Comparison of ENCODE assay signal across 21 mouse cellular contexts in the genomic region with DNA sequence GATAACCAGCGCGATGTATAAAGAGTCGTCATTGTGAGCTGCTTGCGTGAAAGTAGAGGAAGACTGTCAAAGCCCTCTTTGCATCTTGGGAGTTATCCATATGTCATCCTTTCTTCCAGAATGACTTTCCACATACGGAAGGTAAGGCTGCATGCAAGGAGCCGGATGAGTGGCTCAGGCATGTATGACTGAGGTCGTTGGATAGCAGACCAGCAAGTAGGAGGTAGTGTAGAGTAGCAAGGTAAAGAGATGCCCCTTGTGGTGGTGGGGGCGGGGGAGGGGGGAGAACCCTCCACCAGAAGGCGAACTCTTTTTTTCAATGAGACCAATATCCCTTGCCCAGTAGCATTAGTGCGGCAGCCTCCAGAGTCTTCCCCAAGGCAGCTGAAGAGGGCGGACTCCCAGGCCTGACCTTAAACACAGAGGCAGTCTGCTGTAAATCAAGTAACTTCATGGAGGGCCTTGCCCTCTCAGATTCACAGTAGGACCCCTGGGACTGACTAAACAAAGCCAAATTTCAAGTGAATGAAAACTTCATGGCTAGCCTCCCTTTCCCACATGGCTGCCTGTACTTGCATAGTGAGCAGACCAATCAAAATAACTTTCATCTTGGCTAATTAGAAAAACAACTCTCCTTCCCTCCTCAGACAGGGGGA. TPM values are rescaled to one million over a fixed set of nuclear protein-coding genes. Genes with fewer than 3 reads are reported as not detected.
A peak's percentile ranks its signal among the peaks of the same experiment; 100 is the strongest.
DNase-seq lines count a peak whose midpoint lies in the region; ATAC-seq lines count a peak whose summit lies in the region.
"Had no signal": no experiment of that assay in that cellular context is flagged by ENCODE, and none has a peak within 500 bp of the region (broad histone marks: within the 10 kb centered on the region; RNA-seq: fewer than 3 reads in every experiment).

No protein-coding gene starts in this region.

- H3K4me3 ChIP-seq in kidney, embryonic 16.5 days (ENCODE audit: low read length): no peak overlapping the region
- H3K4me3 ChIP-seq in embryonic facial prominence, embryonic 14.5 days (ENCODE audit: low read depth, low read length): no peak overlapping the region
- no peak overlapping the region for H3K4me3 ChIP-seq in neural tube, embryonic 11.5 days (ENCODE audit: low read depth, low read length)
- H3K4me3 ChIP-seq: embryonic facial prominence, embryonic 12.5 days; midbrain, embryonic 15.5 days had no signal

- peaks cover 9% of the 10 kb centered on the region; the same call in 1 of the 2 replicates for H3K4me1 ChIP-seq in kidney, embryonic 16.5 days (ENCODE audit: insufficient read depth, low read length)
- H3K4me1 ChIP-seq in embryonic facial prominence, embryonic 14.5 days (ENCODE audit: control insufficient read depth, insufficient read depth, low read length): no peaks in the 10 kb centered on the region
- peaks cover 13% of the 10 kb centered on the region for H3K4me1 ChIP-seq in neural tube, embryonic 11.5 days (ENCODE audit: control insufficient read depth, insufficient read depth, low read length)
- H3K4me1 ChIP-seq: midbrain, embryonic 15.5 days had no signal

- no peak for DNase-seq in kidney, adult 11 months
- peak; percentile 60 for DNase-seq in embryo, embryonic 10 days (ENCODE audit: low spot score)
- peak; percentile 49 for DNase-seq in embryonic facial prominence, embryonic 14.5 days (ENCODE audit: low spot score)
- peak; percentile 33 for DNase-seq in neural tube, embryonic 11.5 days (ENCODE audit: low spot score)
- DNase-seq in ovary, postnatal 10 days (ENCODE audit: low spot score): no peak
- no peak for DNase-seq in cerebellum, adult 18-20 months
- DNase-seq: adrenal gland, postnatal 10 days; cerebellum, postnatal 14 days; gastrocnemius, postnatal 14 days; heart, adult 18-20 months; heart, postnatal 4 days; liver, postnatal 0 days; lung, postnatal 14 days; thymus, postnatal 4 days had no signal

- ATAC-seq in kidney, embryonic 16.5 days (ENCODE audit: low FRiP score, low TSS enrichment): peak; percentile 82
- ATAC-seq in embryonic facial prominence, embryonic 14.5 days (ENCODE audit: low read depth): no peak; the same call in 1 of the 2 replicates
- peak; percentile 76 for ATAC-seq in neural tube, embryonic 11.5 days (ENCODE audit: insufficient read depth, low FRiP score, low TSS enrichment)
- no peak for ATAC-seq in monocyte, adult 5-6 weeks (replicated peaks; ENCODE audit: insufficient number of reproducible peaks, low FRiP score, low TSS enrichment, poor library complexity, severe bottlenecking)
- ATAC-seq: activated CD4-positive, CD25-positive, alpha-beta regulatory T cell, adult 4 months; forebrain, embryonic 14.5 days; liver, postnatal 0 days; midbrain, embryonic 15.5 days had no signal

- H3K27me3 ChIP-seq in kidney, embryonic 16.5 days (ENCODE audit: insufficient read depth, low read length): no peaks in the 10 kb centered on the region
- H3K27me3 ChIP-seq in embryonic facial prominence, embryonic 14.5 days (replicated peaks; ENCODE audit: control insufficient read depth, insufficient read depth, low read length): no peaks in the 10 kb centered on the region
- H3K27me3 ChIP-seq in neural tube, embryonic 11.5 days (ENCODE audit: control insufficient read depth, insufficient read depth, low read length): no peaks in the 10 kb centered on the region
- H3K27me3 ChIP-seq: embryonic facial prominence, embryonic 12.5 days; midbrain, embryonic 15.5 days had no signal

- H3K4me2 ChIP-seq in kidney, embryonic 16.5 days (replicated peaks; ENCODE audit: low read depth, low read length): no peak overlapping the region
- no peak overlapping the region for H3K4me2 ChIP-seq in embryonic facial prominence, embryonic 14.5 days (ENCODE audit: low read depth, low read length)
- H3K4me2 ChIP-seq in neural tube, embryonic 11.5 days (ENCODE audit: low read depth): no peak overlapping the region
- H3K4me2 ChIP-seq: embryonic facial prominence, embryonic 12.5 days; midbrain, embryonic 15.5 days had no signal

- no peak overlapping the region for H3K27ac ChIP-seq in kidney, embryonic 16.5 days (ENCODE audit: low read length)
- no peak overlapping the region for H3K27ac ChIP-seq in embryonic facial prominence, embryonic 14.5 days (replicated peaks; ENCODE audit: low read depth, low read length)
- no peak overlapping the region for H3K27ac ChIP-seq in neural tube, embryonic 11.5 days (ENCODE audit: low read depth, low read length)
- H3K27ac ChIP-seq: embryonic facial prominence, embryonic 12.5 days; midbrain, embryonic 15.5 days had no signal

- 54% methylated on average over 11 of the region's 11 CpGs for WGBS in kidney, embryonic 16.5 days
- 67% methylated on average over 11 of the region's 11 CpGs for WGBS in embryonic facial prominence, embryonic 14.5 days
- WGBS in neural tube, embryonic 11.5 days: 48% methylated on average over 10 of the region's 11 CpGs

- H3K9me3 ChIP-seq in kidney, embryonic 16.5 days (ENCODE audit: low read length): no peaks in the 10 kb centered on the region
- H3K9me3 ChIP-seq in embryonic facial prominence, embryonic 14.5 days (ENCODE audit: control insufficient read depth, low read length): no peaks in the 10 kb centered on the region
- no peaks in the 10 kb centered on the region for H3K9me3 ChIP-seq in neural tube, embryonic 11.5 days (ENCODE audit: control insufficient read depth, low read length)
- H3K9me3 ChIP-seq: embryonic facial prominence, embryonic 12.5 days; G1E; midbrain, embryonic 15.5 days had no signal

- no peaks in the 10 kb centered on the region for H3K36me3 ChIP-seq in kidney, embryonic 16.5 days (ENCODE audit: insufficient read depth, low read length)
- no peaks in the 10 kb centered on the region for H3K36me3 ChIP-seq in embryonic facial prominence, embryonic 14.5 days (ENCODE audit: control insufficient read depth, insufficient read depth, low read length)
- H3K36me3 ChIP-seq in neural tube, embryonic 11.5 days (ENCODE audit: control insufficient read depth, insufficient read depth, low read length): no peaks in the 10 kb centered on the region
- H3K36me3 ChIP-seq: embryonic facial prominence, embryonic 12.5 days; G1E; midbrain, embryonic 15.5 days had no signal

- no peak overlapping the region for H3K9ac ChIP-seq in kidney, embryonic 16.5 days (replicated peaks; ENCODE audit: low read length)
- no peak overlapping the region for H3K9ac ChIP-seq in embryonic facial prominence, embryonic 14.5 days (ENCODE audit: low read depth, low read length)
- no peak overlapping the region for H3K9ac ChIP-seq in neural tube, embryonic 11.5 days (ENCODE audit: low read length)
- H3K9ac ChIP-seq: embryonic facial prominence, embryonic 12.5 days; liver, postnatal 0 days; midbrain, embryonic 15.5 days had no signal

RNA-seq across cellular contexts. Expression of a gene that starts 22.7 kb away (rescaled TPM):
- polyA plus RNA-seq in kidney, embryonic 16.5 days (2015; fragmentation: Nextera tagmentation; extraction: Ambion mirVana): 29.0 and 35.6 TPM in 2 replicates
- 22.3 and 28.0 TPM in 2 replicates for polyA plus RNA-seq in embryonic facial prominence, embryonic 14.5 days (2014; fragmentation: Nextera tagmentation; extraction: Ambion mirVana)
- 4.8 and 5.9 TPM in 2 replicates for polyA plus RNA-seq in neural tube, embryonic 11.5 days (2014; fragmentation: Nextera tagmentation; extraction: Ambion mirVana)
- total RNA-seq in monocyte, adult 5-6 weeks (2017): 1.2 to 5.9 TPM (median 1.4 TPM) in 3 replicates

Comparison
In these comparisons a context has a peak if more than half of its experiments do, and no peak if none do; other contexts are left out.
1. ATAC-seq: peak in kidney, embryonic 16.5 days (single experiment) and neural tube, embryonic 11.5 days (single experiment); none in embryonic facial prominence, embryonic 14.5 days (single experiment) and monocyte, adult 5-6 weeks (single experiment).
2. DNase-seq: peak in embryo, embryonic 10 days (single experiment), embryonic facial prominence, embryonic 14.5 days (single experiment) and neural tube, embryonic 11.5 days (single experiment); none in kidney, adult 11 months (single experiment), ovary, postnatal 10 days (single experiment) and cerebellum, adult 18-20 months (0 of 2).